Mouse (Mus musculus): ENCODE data around the gene Dennd1c. TPM values are rescaled to one million over a fixed set of nuclear protein-coding genes. Genes with fewer than 3 reads are reported as not detected.

The Dennd1c gene
- 3.4 and 4.6 TPM in 2 replicates for polyA plus RNA-seq (2014; fragmentation: Nextera tagmentation; extraction: Ambion mirVana)

- no peak within 1 kb of the TSS for H3K4me3 ChIP-seq (ENCODE audit: low read depth, low read length)
- no peaks in the 10 kb centered on the region for H3K4me1 ChIP-seq (ENCODE audit: insufficient read depth)
- ATAC-seq (ENCODE audit: insufficient read depth) (peak; percentile 39; the same call in 1 of the 2 replicates), DNase-seq (no peak)
- no peaks in the 10 kb centered on the region for H3K9me3 ChIP-seq (ENCODE audit: low read depth, low read length)
- no peak within 1 kb of the TSS for H3K9ac ChIP-seq
- H3K27me3 ChIP-seq (ENCODE audit: insufficient read depth, low read length): no peaks in the 10 kb centered on the region
- no peaks in the 10 kb centered on the region for H3K36me3 ChIP-seq (ENCODE audit: insufficient read depth)
- H3K27ac ChIP-seq (ENCODE audit: low read depth): no peak within 1 kb of the TSS
- TF ChIP-seq CTCF (IDR thresholded peaks at IDR 0.05; ENCODE audit: low read depth): no peak
- H3K4me2 ChIP-seq: no peak within 1 kb of the TSS
- 27% methylated on average over 6 of the region's 6 CpGs for WGBS
Observed at GRCm38 (mm10) chr17:57078336-57078735, at the start of gene Dennd1c. Gene Dennd1c (minus strand): TSS chr17:57078514.

GRCm38 (mm10) chr17:57125853-57126622 lies 47.7 kb upstream of the Dennd1c start:
- H3K4me2 ChIP-seq: no peak overlapping the region
- no peak for DNase-seq
- H3K27me3 ChIP-seq (ENCODE audit: insufficient read depth, low read length): no peaks in the 10 kb centered on the region
- no peak overlapping the region for H3K4me3 ChIP-seq (ENCODE audit: low read depth, low read length)
- ATAC-seq (ENCODE audit: insufficient read depth): no peak
- TF ChIP-seq CTCF (IDR thresholded peaks at IDR 0.05; ENCODE audit: low read depth): no peak
- H3K4me1 ChIP-seq (ENCODE audit: insufficient read depth): no peaks in the 10 kb centered on the region
- H3K9ac ChIP-seq: no peak overlapping the region
- H3K9me3 ChIP-seq (ENCODE audit: low read depth, low read length): no peaks in the 10 kb centered on the region
- 54% methylated on average over 3 of the region's 3 CpGs for WGBS
- no peak overlapping the region for H3K27ac ChIP-seq (ENCODE audit: low read depth)
- no peaks in the 10 kb centered on the region for H3K36me3 ChIP-seq (ENCODE audit: insufficient read depth)

DNA sequence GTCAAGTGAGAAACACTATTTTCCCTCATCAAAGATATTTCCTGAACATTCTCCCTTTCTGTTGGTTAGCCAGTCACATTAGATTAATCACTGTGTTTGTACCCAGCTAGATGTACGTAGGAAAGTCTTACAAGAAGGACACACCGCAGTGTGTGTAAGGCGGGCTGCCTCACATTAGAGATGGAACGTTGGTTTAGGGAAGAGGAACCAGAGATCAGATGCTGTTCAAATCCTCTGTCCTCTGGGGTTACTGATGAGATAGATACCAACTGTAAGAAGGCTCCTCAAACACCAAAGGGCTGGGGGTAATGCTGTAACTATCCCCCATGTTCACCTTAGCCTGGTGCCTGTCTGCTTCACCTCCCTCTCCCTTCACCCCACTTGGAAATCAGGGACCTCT lies 46.5 kb upstream of the Dennd1c start:
- no peak for TF ChIP-seq CTCF (IDR thresholded peaks at IDR 0.05; ENCODE audit: low read depth)
- H3K4me2 ChIP-seq: no peak overlapping the region
- no peak overlapping the region for H3K27ac ChIP-seq (ENCODE audit: low read depth)
- DNase-seq (no peak), ATAC-seq (ENCODE audit: insufficient read depth) (no peak)
- no peak overlapping the region for H3K4me3 ChIP-seq (ENCODE audit: low read depth, low read length)
- H3K27me3 ChIP-seq (ENCODE audit: insufficient read depth, low read length): no peaks in the 10 kb centered on the region
- no peaks in the 10 kb centered on the region for H3K9me3 ChIP-seq (ENCODE audit: low read depth, low read length)
- H3K4me1 ChIP-seq (ENCODE audit: insufficient read depth): no peaks in the 10 kb centered on the region
- 70% methylated on average over 4 of the region's 4 CpGs for WGBS
- no peaks in the 10 kb centered on the region for H3K36me3 ChIP-seq (ENCODE audit: insufficient read depth)
- H3K9ac ChIP-seq: no peak overlapping the region

- no peak overlapping the region for H3K4me2 ChIP-seq
- ATAC-seq (ENCODE audit: insufficient read depth) (no peak), DNase-seq (no peak)
- H3K27ac ChIP-seq (ENCODE audit: low read depth): no peak overlapping the region
- H3K4me3 ChIP-seq (ENCODE audit: low read depth, low read length): no peak overlapping the region
- no peaks in the 10 kb centered on the region for H3K9me3 ChIP-seq (ENCODE audit: low read depth, low read length)
- 81% methylated on average over 11 of the region's 11 CpGs for WGBS
- no peaks in the 10 kb centered on the region for H3K36me3 ChIP-seq (ENCODE audit: insufficient read depth)
- H3K4me1 ChIP-seq (ENCODE audit: insufficient read depth): no peaks in the 10 kb centered on the region
- no peak overlapping the region for H3K9ac ChIP-seq
- no peaks in the 10 kb centered on the region for H3K27me3 ChIP-seq (ENCODE audit: insufficient read depth, low read length)
- TF ChIP-seq CTCF (IDR thresholded peaks at IDR 0.05; ENCODE audit: low read depth): no peak
Observed at GRCm38 (mm10) chr17:57123192-57124118, 45.1 kb upstream of the Dennd1c start.

- Histone ChIP-seq H3K4me3 (ENCODE audit: low read depth, low read length) (no peak overlapping the region), H3K9me3 (ENCODE audit: low read depth, low read length) (no peaks in the 10 kb centered on the region), H3K9ac (no peak overlapping the region), H3K27ac (ENCODE audit: low read depth) (no peak overlapping the region), H3K4me2 (no peak overlapping the region), H3K27me3 (ENCODE audit: insufficient read depth, low read length) (no peaks in the 10 kb centered on the region), H3K4me1 (ENCODE audit: insufficient read depth) (no peaks in the 10 kb centered on the region), H3K36me3 (ENCODE audit: insufficient read depth) (no peaks in the 10 kb centered on the region)
- ATAC-seq (ENCODE audit: insufficient read depth) (no peak), DNase-seq (no peak)
- WGBS: 55% methylated on average over 2 of the region's 2 CpGs
- TF ChIP-seq CTCF (IDR thresholded peaks at IDR 0.05; ENCODE audit: low read depth): no peak
Observed at GRCm38 (mm10) chr17:57121856-57122255, 43.5 kb upstream of the Dennd1c start.

DNA sequence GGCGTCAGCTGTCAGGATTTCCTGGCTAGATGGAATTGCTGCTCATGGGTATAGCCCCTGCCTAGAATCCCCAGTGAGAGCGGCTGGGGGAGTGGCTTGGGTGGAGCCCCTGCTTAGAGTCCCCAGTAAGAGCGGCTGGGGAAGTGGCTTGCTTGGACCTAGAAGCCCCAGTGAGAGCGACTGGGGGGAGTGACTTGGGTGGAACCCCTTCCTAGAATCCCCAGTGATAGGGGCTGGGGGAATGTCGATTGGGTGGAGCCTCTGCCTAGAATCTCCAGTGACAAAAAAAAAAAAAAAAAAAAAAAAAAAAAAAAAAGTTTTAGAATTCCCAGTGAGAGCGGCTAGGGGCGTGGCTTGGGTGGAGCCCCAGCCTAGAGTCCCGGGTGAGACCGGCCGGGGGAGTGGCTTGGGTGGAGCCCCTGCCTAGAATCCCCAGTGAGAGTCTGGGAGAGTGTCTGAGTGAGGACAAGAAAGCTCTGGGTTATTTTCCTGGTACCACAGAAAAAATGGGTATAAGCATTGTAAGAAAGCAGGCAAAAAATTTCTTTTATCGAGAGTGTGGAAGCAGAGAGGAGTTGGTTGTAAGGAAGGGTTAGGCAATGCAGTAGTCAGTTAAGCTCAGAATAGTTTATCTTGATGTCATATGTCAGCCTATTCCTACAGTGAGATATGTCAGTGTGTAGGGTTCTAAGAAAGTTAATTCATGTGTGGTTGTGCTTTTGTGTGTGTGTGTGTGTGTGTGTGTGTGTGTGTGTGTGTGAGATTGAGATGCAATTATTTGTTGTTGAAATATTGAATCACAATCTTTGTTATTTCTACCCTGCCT lies 40.4 kb upstream of the Dennd1c start:
- Histone ChIP-seq H3K27ac (ENCODE audit: low read depth) (no peak overlapping the region), H3K4me1 (ENCODE audit: insufficient read depth) (no peaks in the 10 kb centered on the region), H3K36me3 (ENCODE audit: insufficient read depth) (no peaks in the 10 kb centered on the region), H3K27me3 (ENCODE audit: insufficient read depth, low read length) (no peaks in the 10 kb centered on the region), H3K4me2 (peak overlapping the region; percentile 50), H3K9me3 (ENCODE audit: low read depth, low read length) (no peaks in the 10 kb centered on the region), H3K4me3 (ENCODE audit: low read depth, low read length) (no peak overlapping the region), H3K9ac (no peak overlapping the region)
- TF ChIP-seq CTCF (IDR thresholded peaks at IDR 0.05; ENCODE audit: low read depth): no peak
- ATAC-seq (ENCODE audit: insufficient read depth): peak; percentile 97
- WGBS: under 1% methylated on average over 11 of the region's 11 CpGs
- DNase-seq: peak; percentile 90

Data from lung, embryonic 14.5 days (tissue).